Mouse (Mus musculus) midbrain, embryonic 10.5 days (tissue): Measurements from ENCODE around the gene Smug1. TPM values are rescaled to one million over a fixed set of nuclear protein-coding genes. Genes with fewer than 3 reads are reported as not detected.

Experiments used
- DNase-seq: peaks from one replicate; pipeline ENCODE4 v3.0.0-alpha.2; 2017; ENCODE audit warnings: low spot score
- H3K27ac ChIP-seq: fragments of 300-500 bp; sonication (generic); replicated peaks from 2 replicates; pipeline ENCODE4 v1.5.1; 2016; ENCODE audit warnings: mild to moderate bottlenecking
- H3K27me3 ChIP-seq: fragments of 300-500 bp; sonication (generic); 2 replicates; pipeline ENCODE4 v1.6.1; 2016; ENCODE audit warnings: low read depth, mild to moderate bottlenecking; ENCODE audit not compliant: poor library complexity, severe bottlenecking
- H3K36me3 ChIP-seq: fragments of 300-500 bp; sonication (generic); 2 replicates; pipeline ENCODE4 v1.6.1; 2016; ENCODE audit warnings: mild to moderate bottlenecking, moderate library complexity
- H3K4me1 ChIP-seq: fragments of 300-500 bp; sonication (generic); 2 replicates; pipeline ENCODE4 v1.6.1; 2016
- H3K4me3 ChIP-seq: fragments of 300-500 bp; sonication (generic); 2 replicates; pipeline ENCODE4 v1.5.1; 2016; ENCODE audit warnings: mild to moderate bottlenecking, moderate library complexity
- H3K9me3 ChIP-seq: fragments of 300-500 bp; sonication (generic); replicated peaks from 2 replicates; pipeline ENCODE4 v1.6.1; 2016; ENCODE audit warnings: mild to moderate bottlenecking
- WGBS: fragments of 180-500 bp; shearing (Covaris S2); methylation state at CpG from one replicate; pipeline ENCODE4 v1.1.7; 2016; 5-methylcytosine and 5-hydroxymethylcytosine counted together
- polyA plus RNA-seq: library from polyadenylated mRNA; unstranded; fragments of >200 nt; fragmentation: Nextera tagmentation; extraction: Ambion mirVana; gene quantifications from 2 replicates; pipeline ENCODE4 v1.2.1, GENCODE M21; 2016

Smug1 gene
- 24.6 and 26.4 TPM in 2 replicates for polyA plus RNA-seq

DNA sequence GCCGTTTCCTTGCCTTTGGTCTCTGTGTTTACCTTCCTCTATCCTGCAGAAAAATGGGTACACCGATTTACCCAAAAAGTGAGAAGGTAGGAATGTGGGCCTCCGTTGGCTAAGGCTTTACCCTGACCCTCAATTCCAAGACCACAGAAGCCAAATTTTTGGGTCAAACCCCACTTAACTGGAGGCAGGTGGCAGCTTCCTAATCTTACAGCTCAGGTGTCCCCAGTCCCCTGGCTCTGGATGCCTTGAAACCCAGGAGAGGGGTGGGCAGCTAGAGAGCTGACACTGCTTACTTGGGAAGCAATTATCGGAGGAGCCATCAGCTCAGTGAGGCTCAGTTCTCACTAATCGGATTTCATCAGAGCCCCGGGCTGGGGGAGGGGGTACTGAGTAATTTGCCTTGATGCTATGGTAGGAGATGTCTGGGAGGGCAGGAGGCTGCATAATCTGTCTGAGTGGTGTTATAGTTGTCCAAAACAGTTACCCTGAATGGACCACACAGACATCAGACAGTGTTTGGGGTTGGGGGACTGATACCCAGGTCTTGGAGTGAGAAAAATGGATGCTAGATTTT lies at the start of gene Smug1:
TSS of gene Smug1 (minus strand) at position 51 of the 574 bp plus-strand sequence.
- 28% methylated on average over 6 of the region's 6 CpGs for WGBS
- DNase-seq: no peak
- H3K4me1 ChIP-seq: peaks cover 72% of the 10 kb centered on the region
- H3K4me3 ChIP-seq: no peak within 1 kb of the TSS
- peak within 1 kb of the TSS; percentile 29; the same call in 1 of the 2 replicates for H3K27ac ChIP-seq
- H3K27me3 ChIP-seq: peaks cover 74% of the 10 kb centered on the region
- H3K36me3 ChIP-seq: no peaks in the 10 kb centered on the region
- no peaks in the 10 kb centered on the region for H3K9me3 ChIP-seq

DNA sequence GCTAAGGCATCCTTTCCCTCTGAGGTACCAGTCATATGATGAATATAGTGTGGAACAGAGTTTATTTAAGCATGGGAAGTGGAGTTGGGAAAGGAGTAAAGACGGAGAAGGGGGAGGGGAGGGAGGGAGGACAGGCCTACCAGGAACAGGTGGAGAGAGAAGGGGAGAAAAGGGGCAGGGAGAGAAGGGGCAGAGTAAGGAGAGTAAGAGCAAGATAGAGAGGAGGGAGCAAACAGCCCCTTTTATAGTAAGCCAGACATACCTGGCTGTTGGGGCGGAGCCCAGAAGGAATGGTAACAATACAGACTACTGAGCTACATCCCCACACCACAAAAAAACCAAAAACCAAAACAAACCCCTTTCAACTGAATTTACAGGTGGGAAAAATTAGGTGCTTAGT lies 49.2 kb upstream of the Smug1 start:
- peak overlapping the region; percentile 92 for H3K27ac ChIP-seq
- peaks cover 40% of the 10 kb centered on the region for H3K36me3 ChIP-seq
- DNase-seq: no peak
- no peaks in the 10 kb centered on the region for H3K9me3 ChIP-seq
- H3K4me1 ChIP-seq: peaks cover 56% of the 10 kb centered on the region
- peak overlapping the region; percentile 51 for H3K4me3 ChIP-seq
- H3K27me3 ChIP-seq: no peaks in the 10 kb centered on the region
- 17% methylated on average over 2 of the region's 2 CpGs for WGBS

DNA sequence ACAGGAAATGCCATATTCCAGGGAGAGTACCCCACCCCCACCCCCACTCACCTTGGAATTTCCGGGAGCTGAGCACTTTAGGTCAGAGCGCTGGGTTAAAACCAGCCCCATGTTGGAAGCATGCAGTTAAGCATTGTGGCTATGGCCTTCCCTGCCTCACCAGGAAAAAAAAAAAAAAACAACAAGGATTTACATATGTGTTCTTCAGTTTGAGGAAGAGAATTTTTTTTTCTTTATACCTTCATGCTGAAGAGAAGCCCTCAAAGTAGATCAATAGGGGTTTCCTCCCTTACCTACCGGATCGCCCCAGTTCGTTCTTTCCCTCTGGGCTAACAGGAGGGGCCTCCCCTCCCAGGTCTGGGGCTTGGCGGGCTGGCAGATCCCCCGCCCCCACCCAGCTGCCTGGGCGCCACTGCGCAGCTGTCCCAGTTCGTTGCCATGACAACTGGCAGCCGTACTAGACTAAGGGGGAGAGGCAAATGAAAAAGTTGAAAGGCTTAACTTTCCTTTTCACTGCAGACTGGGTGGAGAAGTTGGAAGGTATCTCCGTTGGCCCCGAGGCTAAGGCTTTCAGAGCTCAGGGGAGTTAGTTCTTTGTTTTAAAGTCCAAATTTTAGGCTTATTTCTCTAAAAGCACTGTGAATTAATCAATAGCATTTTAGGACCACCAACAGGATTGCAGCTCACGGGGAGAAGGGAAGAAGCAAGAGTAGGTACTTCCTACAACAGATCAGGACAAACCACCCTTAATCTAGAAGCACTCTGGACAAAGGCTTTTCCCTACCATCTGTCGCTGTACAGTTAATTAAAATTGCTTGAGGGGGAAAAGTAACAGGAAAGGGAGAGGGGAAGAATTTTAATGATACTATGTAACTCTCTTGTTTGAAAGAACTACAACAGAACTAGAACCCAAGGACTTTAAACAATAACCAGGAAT lies 48.3 kb upstream of the Smug1 start:
- H3K27me3 ChIP-seq: no peaks in the 10 kb centered on the region
- peaks cover 40% of the 10 kb centered on the region for H3K36me3 ChIP-seq
- no peaks in the 10 kb centered on the region for H3K9me3 ChIP-seq
- peak overlapping the region; percentile 92 for H3K27ac ChIP-seq
- WGBS: under 1% methylated on average over 15 of the region's 15 CpGs
- peak; percentile 94 for DNase-seq
- peak overlapping the region; percentile 51 for H3K4me3 ChIP-seq
- H3K4me1 ChIP-seq: peaks cover 51% of the 10 kb centered on the region

DNA sequence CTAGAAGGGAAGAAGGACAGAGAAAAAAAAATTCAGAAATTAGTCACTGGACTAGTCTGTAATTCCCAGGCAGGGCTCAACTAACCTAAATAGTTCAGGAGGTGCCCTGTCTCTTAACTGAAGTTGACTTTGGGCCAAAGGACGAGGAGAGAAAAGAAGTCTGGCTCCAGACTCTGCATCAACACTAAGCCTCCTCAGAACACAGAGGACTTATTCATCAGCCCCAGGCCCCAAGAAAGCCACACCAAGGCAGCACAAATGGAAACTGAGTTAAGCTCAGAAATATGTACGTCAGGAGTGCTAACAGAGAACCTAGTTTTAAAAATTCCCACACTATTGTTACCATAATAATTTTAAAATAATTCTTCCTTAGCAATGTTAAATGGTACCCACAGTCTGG lies 47.3 kb upstream of the Smug1 start:
- Histone ChIP-seq H3K4me1 (peaks cover 51% of the 10 kb centered on the region), H3K9me3 (no peaks in the 10 kb centered on the region)

DNA sequence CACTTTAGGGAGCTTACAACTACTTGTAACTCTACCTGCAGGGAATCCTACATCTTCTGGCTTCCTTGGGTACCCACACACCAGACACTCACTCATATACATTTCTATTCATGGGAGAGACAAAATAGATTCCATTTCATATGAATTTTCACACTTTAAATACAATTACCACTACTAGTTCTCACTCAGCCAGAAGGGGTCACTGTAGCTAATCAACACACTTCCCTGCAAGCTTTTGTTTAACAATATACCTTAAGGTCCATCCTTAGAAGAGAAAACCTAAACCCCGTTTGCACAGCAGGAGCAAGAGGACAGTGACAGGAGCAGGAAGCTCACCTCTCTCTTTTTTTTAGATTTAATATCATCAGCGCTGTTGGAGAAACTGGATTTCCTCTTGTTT lies 38.3 kb upstream of the Smug1 start:
- H3K36me3 ChIP-seq: peaks cover 99% of the 10 kb centered on the region
- 82% methylated on average over 2 of the region's 2 CpGs for WGBS
- H3K9me3 ChIP-seq: no peaks in the 10 kb centered on the region
- H3K27ac ChIP-seq: no peak overlapping the region
- DNase-seq: no peak
- no peaks in the 10 kb centered on the region for H3K27me3 ChIP-seq
- no peaks in the 10 kb centered on the region for H3K4me1 ChIP-seq
- no peak overlapping the region for H3K4me3 ChIP-seq

More for the DNA sequence above, 47.3 kb upstream of the Smug1 start:
- 11% methylated on average over 2 of the region's 2 CpGs for WGBS
- Histone ChIP-seq H3K4me3 (peak overlapping the region; percentile 51), H3K27ac (peak overlapping the region; percentile 92), H3K27me3 (no peaks in the 10 kb centered on the region), H3K36me3 (peaks cover 44% of the 10 kb centered on the region)
- no peak for DNase-seq

DNA sequence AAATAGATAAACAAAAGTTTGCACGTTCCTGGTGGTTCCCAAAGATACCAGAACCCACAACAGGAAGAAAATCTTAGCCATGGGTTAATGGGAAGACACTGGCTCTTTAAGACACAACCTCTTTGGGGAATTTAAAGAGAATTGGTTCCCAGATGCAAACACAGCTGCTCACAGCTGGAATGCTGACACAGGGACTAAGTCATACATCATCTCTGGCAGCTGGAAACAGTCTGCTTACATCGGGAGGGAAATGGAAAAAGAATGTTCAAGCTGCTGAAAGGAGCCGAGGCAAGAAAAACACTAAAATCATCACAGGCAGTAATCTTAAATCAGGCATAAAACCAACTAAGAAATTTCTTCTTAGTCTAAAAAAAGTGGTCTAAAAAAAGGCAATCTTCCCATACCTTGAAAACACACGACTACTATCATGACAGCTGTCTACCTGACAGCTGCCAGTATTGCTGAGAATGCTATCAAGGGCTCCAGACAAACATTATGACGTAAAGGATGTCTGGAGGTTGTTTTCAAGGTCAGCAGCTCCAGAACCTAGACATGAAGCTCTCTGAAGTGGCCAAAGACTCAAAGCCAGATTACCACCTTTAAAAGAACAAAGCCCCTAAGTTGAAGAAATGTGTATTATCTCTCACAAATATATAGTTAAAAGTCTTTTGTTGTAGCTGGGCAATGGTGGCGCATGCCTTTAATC lies 35.3 kb upstream of the Smug1 start:
- H3K4me3 ChIP-seq: no peak overlapping the region
- H3K36me3 ChIP-seq: peaks cover 99% of the 10 kb centered on the region
- no peaks in the 10 kb centered on the region for H3K9me3 ChIP-seq
- no peak overlapping the region for H3K27ac ChIP-seq
- H3K27me3 ChIP-seq: no peaks in the 10 kb centered on the region
- WGBS: 81% methylated on average over 6 of the region's 6 CpGs
- no peaks in the 10 kb centered on the region for H3K4me1 ChIP-seq
- DNase-seq: no peak

DNA sequence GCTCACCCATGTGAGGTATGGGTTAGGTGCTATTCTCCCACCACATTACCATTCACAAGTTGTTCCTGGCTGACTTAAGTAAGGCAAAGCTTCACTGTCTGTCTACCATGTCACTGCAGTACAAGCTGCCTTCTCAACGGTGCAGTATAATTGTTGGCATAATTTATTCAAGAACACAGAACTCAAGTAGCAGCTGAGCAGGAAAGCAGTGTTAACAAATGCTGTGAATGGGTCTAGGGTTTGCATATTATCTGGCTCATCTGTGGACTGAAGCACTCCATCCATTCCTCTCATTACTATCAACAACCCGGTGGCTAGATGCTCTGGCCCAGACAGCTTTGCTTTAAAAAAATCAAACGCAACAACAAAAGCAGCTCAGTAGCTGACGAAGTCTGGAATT lies 30.9 kb upstream of the Smug1 start:
- Histone ChIP-seq H3K4me3 (no peak overlapping the region), H3K4me1 (no peaks in the 10 kb centered on the region), H3K27me3 (no peaks in the 10 kb centered on the region), H3K27ac (no peak overlapping the region), H3K9me3 (no peaks in the 10 kb centered on the region), H3K36me3 (peaks cover 99% of the 10 kb centered on the region)
- DNase-seq: no peak
- WGBS: 92% methylated on average over 4 of the region's 4 CpGs

DNA sequence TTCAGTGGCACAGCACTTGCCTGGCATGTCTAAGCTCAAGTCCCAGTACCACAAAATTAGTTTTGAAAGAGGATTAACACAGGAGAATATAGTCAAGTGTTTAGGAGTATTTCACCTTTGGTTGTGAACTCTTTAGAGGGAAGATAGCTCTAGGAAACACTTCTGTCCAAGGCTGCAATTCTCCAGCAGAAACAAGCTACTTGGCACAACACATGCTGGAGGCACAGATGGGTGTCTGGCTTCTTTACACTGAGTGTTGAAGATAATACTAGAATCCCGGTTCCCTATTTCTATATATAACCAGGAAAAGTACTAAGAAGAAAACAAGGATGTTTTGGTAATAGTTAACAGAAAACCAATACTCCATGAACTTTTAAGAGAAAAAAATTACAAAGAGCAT lies 29.9 kb upstream of the Smug1 start:
- Histone ChIP-seq H3K36me3 (peaks cover 99% of the 10 kb centered on the region), H3K27me3 (no peaks in the 10 kb centered on the region), H3K4me3 (no peak overlapping the region)

DNA sequence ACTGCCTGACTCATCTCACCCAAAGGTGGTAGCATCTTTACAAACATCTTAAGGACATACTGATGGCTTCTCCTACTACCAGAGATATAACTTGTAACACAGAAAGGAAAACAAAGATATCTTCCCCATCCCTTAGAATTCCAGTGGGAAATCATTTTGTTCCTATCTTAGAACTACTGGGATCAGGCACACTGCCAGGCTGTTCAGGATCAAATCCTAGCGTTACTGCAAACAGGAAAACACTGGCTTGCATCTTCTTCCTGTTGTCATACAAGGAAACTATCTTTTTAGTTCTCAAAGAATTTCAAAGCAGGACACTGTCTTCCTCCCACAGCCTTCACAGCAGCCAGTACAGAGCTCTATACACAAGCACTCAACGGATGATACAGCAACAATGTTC lies 26.7 kb upstream of the Smug1 start:
- no peaks in the 10 kb centered on the region for H3K9me3 ChIP-seq
- H3K27ac ChIP-seq: no peak overlapping the region
- H3K27me3 ChIP-seq: no peaks in the 10 kb centered on the region
- H3K4me3 ChIP-seq: no peak overlapping the region
- H3K4me1 ChIP-seq: no peaks in the 10 kb centered on the region
- WGBS: 97% methylated on average over 2 of the region's 2 CpGs
- no peak for DNase-seq
- peaks cover 98% of the 10 kb centered on the region for H3K36me3 ChIP-seq

More for the DNA sequence above, 29.9 kb upstream of the Smug1 start:
- no peak overlapping the region for H3K27ac ChIP-seq
- DNase-seq: no peak
- H3K9me3 ChIP-seq: no peaks in the 10 kb centered on the region
- H3K4me1 ChIP-seq: no peaks in the 10 kb centered on the region
- 91% methylated on average over 1 of the region's 1 CpGs for WGBS

DNA sequence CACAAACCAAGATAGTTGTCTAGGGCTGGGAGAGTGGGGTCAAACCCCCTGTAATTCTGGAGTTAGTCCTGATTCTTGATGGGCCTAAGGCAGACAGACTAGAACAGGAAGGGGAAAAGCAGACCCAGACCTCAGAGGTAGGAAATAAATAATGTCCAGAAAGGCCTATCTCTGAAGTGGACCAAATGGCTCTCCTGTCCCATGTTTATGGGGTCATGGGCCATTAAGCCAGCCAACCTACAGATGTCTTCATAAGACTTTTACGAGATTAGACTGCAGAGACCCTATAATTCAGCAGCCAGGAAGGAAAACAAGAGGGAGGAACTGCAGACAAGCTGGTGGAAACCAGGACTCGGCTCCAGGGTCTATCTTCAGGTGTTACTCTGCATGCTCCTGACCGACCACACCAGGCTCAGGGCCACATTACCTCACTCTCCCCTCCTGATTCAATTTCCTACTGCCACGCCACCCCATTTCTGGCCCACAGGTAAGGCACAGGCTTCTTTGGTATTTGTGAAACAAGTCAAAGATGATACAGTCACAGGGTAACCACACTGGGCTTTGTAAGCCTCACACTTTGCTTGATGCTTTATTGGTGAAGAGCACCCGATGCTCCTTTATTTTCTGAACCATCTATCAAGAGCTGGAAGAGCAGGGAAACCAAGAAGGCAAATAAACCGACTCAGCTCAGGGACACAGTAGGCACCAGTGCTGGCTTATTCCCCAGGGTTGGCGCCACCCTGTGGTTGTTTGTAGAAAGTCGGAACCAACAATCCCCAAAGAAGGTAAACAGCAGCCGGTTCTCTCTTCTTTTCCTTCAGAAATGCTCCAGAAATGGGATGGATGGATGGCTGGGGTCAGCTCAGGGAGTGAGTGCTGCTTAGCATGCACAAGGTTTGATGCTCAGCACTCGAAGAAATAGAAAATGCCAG lies 23.9 kb upstream of the Smug1 start:
- Histone ChIP-seq H3K36me3 (peaks cover 70% of the 10 kb centered on the region), H3K27ac (no peak overlapping the region), H3K27me3 (no peaks in the 10 kb centered on the region), H3K4me1 (no peaks in the 10 kb centered on the region), H3K4me3 (no peak overlapping the region), H3K9me3 (no peaks in the 10 kb centered on the region)
- WGBS: 71% methylated on average over 10 of the region's 10 CpGs
- no peak for DNase-seq

DNA sequence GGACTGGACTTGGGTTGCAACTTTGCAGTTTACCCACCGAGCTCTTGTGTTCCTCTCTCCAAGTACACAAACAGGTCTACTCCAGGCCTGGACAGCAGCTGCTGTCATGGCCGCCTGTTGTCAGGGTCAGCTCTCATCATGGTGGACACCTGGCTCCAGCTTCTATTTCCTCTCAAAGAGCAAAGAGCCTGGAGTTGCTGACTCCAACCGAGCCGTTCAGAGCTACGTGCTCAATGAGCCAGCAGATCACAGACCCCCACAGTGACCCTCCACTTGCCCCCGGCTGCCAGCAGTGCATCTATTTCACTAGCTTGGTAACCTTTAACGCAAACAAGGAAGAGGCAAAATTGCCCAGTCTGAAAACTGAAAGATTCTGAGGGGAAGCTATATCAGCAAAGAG lies 23.2 kb upstream of the Smug1 start:
- no peak overlapping the region for H3K4me3 ChIP-seq
- H3K27me3 ChIP-seq: peaks cover 2% of the 10 kb centered on the region; the same call in 1 of the 2 replicates
- H3K9me3 ChIP-seq: no peaks in the 10 kb centered on the region
- no peak overlapping the region for H3K27ac ChIP-seq
- 86% methylated on average over 7 of the region's 7 CpGs for WGBS
- H3K4me1 ChIP-seq: no peaks in the 10 kb centered on the region
- H3K36me3 ChIP-seq: peaks cover 63% of the 10 kb centered on the region
- DNase-seq: no peak

DNA sequence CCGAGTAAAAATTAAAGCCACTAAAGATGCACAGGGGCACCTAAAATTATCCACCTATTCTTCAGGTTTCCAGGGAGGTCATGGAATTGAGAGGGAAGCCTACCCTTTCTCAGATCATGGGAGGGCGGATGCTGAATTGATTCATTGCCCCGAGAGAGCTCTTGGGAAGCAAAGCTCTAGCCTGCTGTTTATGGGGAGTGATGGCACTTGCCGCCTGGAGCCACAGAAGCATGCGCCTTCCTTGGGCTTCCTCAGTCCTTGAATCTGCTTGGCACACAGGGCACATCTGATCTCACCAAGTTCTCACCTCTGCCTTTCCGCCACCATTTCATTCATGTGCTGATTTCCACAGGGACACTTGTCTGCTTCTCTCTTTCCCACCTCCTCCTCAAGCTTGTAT lies 20.9 kb upstream of the Smug1 start:
- H3K9me3 ChIP-seq: no peaks in the 10 kb centered on the region
- no peak overlapping the region for H3K4me3 ChIP-seq
- peaks cover 40% of the 10 kb centered on the region for H3K36me3 ChIP-seq
- H3K27ac ChIP-seq: no peak overlapping the region
- peaks cover 16% of the 10 kb centered on the region for H3K4me1 ChIP-seq
- H3K27me3 ChIP-seq: peaks cover 25% of the 10 kb centered on the region
- WGBS: 85% methylated on average over 6 of the region's 6 CpGs
- no peak for DNase-seq
